Comparison of ENCODE assay signal across 12 mouse cellular contexts in the genomic region with DNA sequence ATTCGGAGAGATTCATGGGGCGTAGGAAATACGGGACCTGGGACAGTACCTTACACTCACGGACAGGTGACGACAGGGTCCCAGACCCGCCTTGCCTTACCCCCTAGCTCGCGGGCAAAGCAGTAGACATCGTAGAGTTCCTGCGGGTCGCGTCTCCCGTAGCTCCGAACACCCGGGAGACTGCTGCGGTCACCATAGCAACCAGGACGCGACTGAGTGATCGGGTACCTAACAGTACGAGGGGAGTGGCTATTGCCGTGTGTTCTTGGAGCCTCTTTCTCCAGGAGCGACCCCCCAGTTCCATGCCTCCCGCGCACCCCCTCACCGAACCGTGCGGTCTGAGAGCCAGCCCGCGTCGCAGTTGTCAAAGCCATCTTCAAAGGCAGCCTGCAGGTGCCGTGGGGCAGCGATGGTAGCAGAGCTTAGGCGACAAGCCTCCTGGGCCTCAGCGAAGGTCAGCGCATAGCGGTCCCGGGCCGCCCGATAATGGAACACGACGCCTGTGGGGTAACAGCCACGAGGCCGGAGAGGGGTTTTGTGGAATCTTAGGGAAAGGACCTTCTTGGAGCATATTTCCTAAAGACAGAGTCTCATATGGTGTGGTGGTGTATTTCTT. TPM values are rescaled to one million over a fixed set of nuclear protein-coding genes. Genes with fewer than 3 reads are reported as not detected.
DNase-seq lines count a peak whose midpoint lies in the region; ATAC-seq lines count a peak whose summit lies in the region.
"Had no signal": no experiment of that assay in that cellular context is flagged by ENCODE, and none has a peak within 500 bp of the region (broad histone marks: within the 10 kb centered on the region; RNA-seq: fewer than 3 reads in every experiment).

No protein-coding gene starts in this region.

- H3K36me3 ChIP-seq in forebrain, embryonic 13.5 days (ENCODE audit: poor library complexity, severe bottlenecking): peaks cover 95% of the 10 kb centered on the region
- peaks cover 51% of the 10 kb centered on the region for H3K36me3 ChIP-seq in midbrain, embryonic 10.5 days
- H3K36me3 ChIP-seq in splenic B cell, adult 2 months (ENCODE audit: control insufficient read depth, insufficient read depth, low read length, poor library complexity, severe bottlenecking): no peaks in the 10 kb centered on the region
- H3K36me3 ChIP-seq: lung, embryonic 15.5 days had no signal

- peak; percentile 23 for DNase-seq in thymus, postnatal 14 days
- no peak for DNase-seq in thymus, adult 18-20 months
- peak; percentile 38 for DNase-seq in midbrain, embryonic 10.5 days (ENCODE audit: low spot score)
- peak; percentile 31 for DNase-seq in splenic B cell, adult 2 months (ENCODE audit: low read depth, low spot score)
- no peak for DNase-seq in adrenal gland, postnatal 4 days (ENCODE audit: low spot score in 2 of 2)
- DNase-seq in adrenal gland, adult 8-10 months: no peak
- DNase-seq in c-Kit-positive CD71-positive TER-119-positive erythroid progenitor cells, embryonic 14.5 days (ENCODE audit: low spot score): no peak
- DNase-seq: heart, adult 2 months; kidney, adult 11 months had no signal

- H3K4me3 ChIP-seq in forebrain, embryonic 13.5 days: peak overlapping the region; percentile 4; the same call in 1 of the 2 replicates
- peak overlapping the region; percentile 27; the same call in 1 of the 2 replicates for H3K4me3 ChIP-seq in midbrain, embryonic 10.5 days
- H3K4me3 ChIP-seq: heart, adult 2 months; lung, embryonic 15.5 days had no signal

- peak overlapping the region; percentile 53; the same call in 1 of the 2 replicates for H3K9ac ChIP-seq in forebrain, embryonic 13.5 days
- H3K9ac ChIP-seq: lung, embryonic 15.5 days had no signal

- ATAC-seq in forebrain, embryonic 13.5 days: peak; percentile 20; the same call in 1 of the 2 replicates

- peak overlapping the region; percentile 18 for H3K4me2 ChIP-seq in forebrain, embryonic 13.5 days
- H3K4me2 ChIP-seq: lung, embryonic 15.5 days had no signal

- peaks cover 44% of the 10 kb centered on the region for H3K27me3 ChIP-seq in forebrain, embryonic 13.5 days
- H3K27me3 ChIP-seq in midbrain, embryonic 10.5 days (ENCODE audit: low read depth, poor library complexity, severe bottlenecking): peaks cover 87% of the 10 kb centered on the region
- H3K27me3 ChIP-seq in splenic B cell, adult 2 months (ENCODE audit: control insufficient read depth, insufficient read depth, low read length, poor library complexity, severe bottlenecking): no peaks in the 10 kb centered on the region

- no peaks in the 10 kb centered on the region for H3K9me3 ChIP-seq in forebrain, embryonic 13.5 days (replicated peaks)
- H3K9me3 ChIP-seq in midbrain, embryonic 10.5 days (replicated peaks): no peaks in the 10 kb centered on the region
- H3K9me3 ChIP-seq: lung, embryonic 15.5 days had no signal

- no peak overlapping the region for H3K27ac ChIP-seq in forebrain, embryonic 13.5 days
- H3K27ac ChIP-seq in midbrain, embryonic 10.5 days (replicated peaks): no peak overlapping the region
- H3K27ac ChIP-seq: heart, adult 2 months; lung, embryonic 15.5 days had no signal

- peaks cover 38% of the 10 kb centered on the region for H3K4me1 ChIP-seq in forebrain, embryonic 13.5 days
- H3K4me1 ChIP-seq in midbrain, embryonic 10.5 days: peaks cover 14% of the 10 kb centered on the region
- H3K4me1 ChIP-seq: lung, embryonic 15.5 days had no signal

- 9% methylated on average over 43 of the region's 43 CpGs for WGBS in forebrain, embryonic 13.5 days
- WGBS in midbrain, embryonic 10.5 days: 7% methylated on average over 43 of the region's 43 CpGs

RNA-seq across cellular contexts. Expression of gene Ncan, which starts 8.2 kb away (rescaled TPM):
- 100 and 102 TPM in 2 replicates for polyA plus RNA-seq in forebrain, embryonic 13.5 days (2015; fragmentation: Nextera tagmentation; extraction: Ambion mirVana)
- 14.4 and 44.7 TPM in 2 replicates for polyA plus RNA-seq in midbrain, embryonic 10.5 days (2016; fragmentation: Nextera tagmentation; extraction: Ambion mirVana)
- total RNA-seq in adrenal gland, postnatal 4 days (2021): 1 to 10 TPM; 2.4 to 3.6 TPM
- total RNA-seq in adrenal gland, adult 8-10 months (2022): 1 to 10 TPM in 1 of 4 experiments, under 1 TPM in 3; 0.20 to 1.5 (median 0.36) TPM
- total RNA-seq: common myeloid progenitor, adult 5-6 weeks had no signal

RNA-seq across cellular contexts. Expression of gene Nr2c2ap, which starts 18.6 kb away (rescaled TPM):
- polyA plus RNA-seq in forebrain, embryonic 13.5 days (2015; fragmentation: Nextera tagmentation; extraction: Ambion mirVana): 33.4 and 37.4 TPM in 2 replicates
- polyA plus RNA-seq in midbrain, embryonic 10.5 days (2016; fragmentation: Nextera tagmentation; extraction: Ambion mirVana): 28.4 and 30.7 TPM in 2 replicates
- total RNA-seq in adrenal gland, postnatal 4 days (2021): 10 to 100 TPM; 23.6 to 26.0 TPM
- total RNA-seq in adrenal gland, adult 8-10 months (2022): 10 to 100 TPM; 24.5 to 26.7 (median 25.1) TPM

RNA-seq across cellular contexts. Expression of gene Rfxank, which starts 26.4 kb away (rescaled TPM):
- 12.2 and 14.2 TPM in 2 replicates for polyA plus RNA-seq in forebrain, embryonic 13.5 days (2015; fragmentation: Nextera tagmentation; extraction: Ambion mirVana)
- 16.1 and 18.1 TPM in 2 replicates for polyA plus RNA-seq in midbrain, embryonic 10.5 days (2016; fragmentation: Nextera tagmentation; extraction: Ambion mirVana)
- 10 to 100 TPM; 15.9 to 18.9 TPM for total RNA-seq in adrenal gland, postnatal 4 days (2021)
- total RNA-seq in adrenal gland, adult 8-10 months (2022): 10 to 100 TPM; 15.9 to 24.7 (median 21.9) TPM

RNA-seq across cellular contexts. Expression of gene Borcs8, which starts 26.8 kb away (rescaled TPM):
- 47.4 and 48.0 TPM in 2 replicates for polyA plus RNA-seq in forebrain, embryonic 13.5 days (2015; fragmentation: Nextera tagmentation; extraction: Ambion mirVana)
- 38.2 and 41.3 TPM in 2 replicates for polyA plus RNA-seq in midbrain, embryonic 10.5 days (2016; fragmentation: Nextera tagmentation; extraction: Ambion mirVana)
- 10 to 100 TPM; 55.5 to 56.4 TPM for total RNA-seq in adrenal gland, postnatal 4 days (2021)
- 10 to 100 TPM; 49.9 to 65.3 (median 59.3) TPM for total RNA-seq in adrenal gland, adult 8-10 months (2022)

RNA-seq across cellular contexts. Expression of gene Mef2b, which starts 27.0 kb away (rescaled TPM):
- 0.23 and 0.45 TPM in 2 replicates for polyA plus RNA-seq in forebrain, embryonic 13.5 days (2015; fragmentation: Nextera tagmentation; extraction: Ambion mirVana)
- polyA plus RNA-seq in midbrain, embryonic 10.5 days (2016; fragmentation: Nextera tagmentation; extraction: Ambion mirVana): 0.46 and 0.86 TPM in 2 replicates
- total RNA-seq in adrenal gland, postnatal 4 days (2021): 1 to 10 TPM; 1.5 to 1.6 TPM
- 1 to 10 TPM in 2 of 4 experiments, under 1 TPM in 2; 0.70 to 1.4 (median 0.99) TPM for total RNA-seq in adrenal gland, adult 8-10 months (2022)
- total RNA-seq: common myeloid progenitor, adult 5-6 weeks had no signal

Comparison
In these comparisons a context has a peak if more than half of its experiments do, and no peak if none do; other contexts are left out.
1. DNase-seq: peak in thymus, postnatal 14 days (single experiment), midbrain, embryonic 10.5 days (single experiment) and splenic B cell, adult 2 months (single experiment); none in thymus, adult 18-20 months (0 of 2), adrenal gland, postnatal 4 days (0 of 2), adrenal gland, adult 8-10 months (single experiment) and c-Kit-positive CD71-positive TER-119-positive erythroid progenitor cells, embryonic 14.5 days (single experiment).